Mouse (Mus musculus) fibroblast of lung, adult 2 months (primary cell): Measurements from ENCODE around the gene Hoxd1.

ENCODE experiments used
- DNase-seq: peaks from one replicate; pipeline ENCODE4 v3.0.0-alpha.2; 2011; ENCODE audit warnings: low read depth

Hoxd1 gene

DNA sequence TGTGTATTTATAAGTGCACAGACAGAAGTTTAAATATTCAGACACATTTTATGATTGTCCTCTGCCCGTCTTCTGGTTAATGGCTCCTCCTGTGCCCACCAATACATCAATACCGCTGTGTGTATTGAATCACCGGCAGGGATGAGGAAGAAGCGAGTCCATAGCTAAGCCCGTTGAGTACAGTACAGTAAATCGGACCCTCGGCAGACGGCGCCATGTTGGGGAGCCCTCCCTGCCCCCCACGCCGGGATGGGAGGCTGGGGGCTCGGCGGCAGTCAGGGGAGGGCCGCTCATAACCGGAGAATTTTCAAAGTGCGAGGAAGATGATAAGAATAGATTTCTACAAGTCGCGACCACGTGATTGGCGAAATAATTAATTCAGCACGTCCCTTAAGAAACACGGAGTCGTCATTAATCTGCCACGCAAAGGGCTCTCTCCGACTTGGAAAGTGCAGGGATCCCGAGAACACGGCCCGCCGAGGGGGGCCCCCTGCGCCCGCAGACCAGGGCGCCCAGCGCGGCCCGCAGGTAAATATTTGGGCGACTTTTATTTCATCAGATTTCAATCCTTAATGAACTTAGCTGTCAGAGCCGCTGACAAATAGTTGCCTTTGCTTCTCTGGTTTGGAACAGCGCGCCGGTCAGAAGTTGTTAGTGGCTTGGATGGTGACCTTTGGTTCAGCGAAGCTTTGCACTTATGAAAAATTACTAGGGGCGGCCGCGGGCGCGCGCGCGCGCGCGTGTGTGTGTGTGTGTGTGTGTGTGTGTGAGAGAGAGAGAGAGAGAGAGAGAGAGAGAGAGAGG is 30.1 kb upstream of the Hoxd1 start:
- no peak for DNase-seq

DNA sequence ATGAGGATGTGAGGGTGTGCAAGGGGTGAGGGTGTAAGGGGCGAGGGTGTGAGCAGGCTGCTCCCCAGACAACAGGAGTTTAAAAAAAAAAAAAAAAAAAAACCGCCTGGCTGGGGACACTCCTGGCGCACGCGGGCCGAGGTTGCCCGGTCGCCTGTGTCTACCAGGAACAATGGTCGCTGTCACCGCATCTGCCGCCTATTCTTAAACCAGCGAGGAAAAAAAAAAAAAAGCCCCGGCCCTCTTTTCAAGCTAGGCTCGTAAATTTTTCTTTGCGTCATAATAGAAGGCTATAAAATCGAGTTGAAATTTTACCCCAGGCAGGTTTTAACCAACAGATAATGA is 29.5 kb upstream of the Hoxd1 start:
- DNase-seq: no peak

DNA sequence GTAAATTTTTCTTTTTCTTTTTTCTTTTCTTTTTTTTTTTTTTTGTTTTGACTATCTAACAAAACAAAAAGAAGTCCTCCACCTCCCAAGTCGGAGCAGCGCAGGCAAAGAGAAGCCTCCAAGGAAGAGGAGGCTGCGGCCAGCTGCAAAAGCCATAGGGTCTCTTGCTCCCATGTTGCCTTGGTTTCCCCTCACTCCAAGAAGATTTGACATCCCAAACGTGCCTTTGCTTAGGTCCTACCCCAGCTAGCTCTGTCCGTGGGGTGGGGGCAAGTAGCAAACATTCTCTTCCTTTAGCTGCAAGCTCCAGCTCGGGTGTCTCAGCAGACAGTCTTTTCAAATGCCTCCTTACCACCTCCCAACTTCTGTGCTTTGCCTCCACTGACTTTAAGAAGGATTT is 29.0 kb upstream of the Hoxd1 start:
- no peak for DNase-seq

DNA sequence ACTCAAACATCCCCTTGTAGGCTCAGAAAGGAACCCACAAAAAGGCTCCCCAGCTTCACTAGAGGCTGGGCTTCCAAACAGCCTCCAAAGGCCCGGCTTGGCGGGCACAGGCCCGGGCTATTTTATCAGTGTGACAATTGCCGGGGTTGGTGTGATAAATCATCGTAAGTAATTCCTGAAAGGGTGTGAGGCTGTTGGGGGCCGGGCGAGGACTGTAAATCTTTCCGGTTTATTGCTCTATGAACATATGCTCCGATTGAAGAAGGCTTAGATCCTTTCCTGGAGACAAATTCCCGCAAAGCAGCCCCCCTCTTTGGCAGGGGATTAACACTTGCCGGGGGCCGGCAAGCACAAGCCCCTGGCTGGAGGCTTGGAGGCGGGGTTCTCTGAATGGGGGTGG is 28.3 kb upstream of the Hoxd1 start:
- DNase-seq: no peak

DNA sequence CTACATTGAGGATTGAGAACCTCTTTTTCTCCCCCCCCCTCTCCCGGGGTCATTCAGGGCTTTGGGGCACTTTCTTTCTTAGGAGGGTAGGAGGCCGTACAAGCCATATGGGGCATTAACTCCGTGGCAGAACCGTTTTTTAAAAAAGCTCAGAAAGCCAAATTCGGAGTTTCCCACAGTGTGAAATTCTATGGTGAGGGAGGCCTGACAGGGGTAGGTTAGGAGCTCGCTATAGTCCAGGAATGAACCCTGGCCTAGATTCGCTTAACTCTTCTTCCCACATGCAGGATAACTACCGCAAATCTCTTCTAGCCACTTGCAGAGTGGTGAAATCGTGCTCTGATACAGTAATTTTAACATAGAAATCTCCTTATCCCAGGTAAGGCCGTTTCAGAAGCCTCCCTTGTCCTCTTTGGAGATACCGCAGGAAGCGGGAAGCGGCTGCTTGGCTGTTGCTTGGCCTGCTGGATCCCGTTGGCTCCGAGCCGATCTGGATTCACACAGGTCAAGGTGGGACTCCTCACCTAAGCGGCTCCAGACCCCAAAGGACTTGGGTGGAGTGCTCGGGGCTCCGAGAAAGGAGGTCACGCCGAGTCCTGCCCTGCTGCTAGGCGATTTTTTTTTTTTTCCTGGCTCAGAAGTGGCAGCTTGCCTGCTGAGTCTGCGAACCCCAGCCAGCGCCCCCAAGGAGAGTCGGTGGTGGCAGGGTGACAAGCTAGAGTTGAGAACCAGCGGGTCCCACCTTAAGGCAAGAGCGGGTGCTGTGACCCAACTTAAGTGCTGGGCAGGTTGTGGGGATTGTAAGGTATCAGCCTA is 27.6 kb upstream of the Hoxd1 start:
- no peak for DNase-seq

DNA sequence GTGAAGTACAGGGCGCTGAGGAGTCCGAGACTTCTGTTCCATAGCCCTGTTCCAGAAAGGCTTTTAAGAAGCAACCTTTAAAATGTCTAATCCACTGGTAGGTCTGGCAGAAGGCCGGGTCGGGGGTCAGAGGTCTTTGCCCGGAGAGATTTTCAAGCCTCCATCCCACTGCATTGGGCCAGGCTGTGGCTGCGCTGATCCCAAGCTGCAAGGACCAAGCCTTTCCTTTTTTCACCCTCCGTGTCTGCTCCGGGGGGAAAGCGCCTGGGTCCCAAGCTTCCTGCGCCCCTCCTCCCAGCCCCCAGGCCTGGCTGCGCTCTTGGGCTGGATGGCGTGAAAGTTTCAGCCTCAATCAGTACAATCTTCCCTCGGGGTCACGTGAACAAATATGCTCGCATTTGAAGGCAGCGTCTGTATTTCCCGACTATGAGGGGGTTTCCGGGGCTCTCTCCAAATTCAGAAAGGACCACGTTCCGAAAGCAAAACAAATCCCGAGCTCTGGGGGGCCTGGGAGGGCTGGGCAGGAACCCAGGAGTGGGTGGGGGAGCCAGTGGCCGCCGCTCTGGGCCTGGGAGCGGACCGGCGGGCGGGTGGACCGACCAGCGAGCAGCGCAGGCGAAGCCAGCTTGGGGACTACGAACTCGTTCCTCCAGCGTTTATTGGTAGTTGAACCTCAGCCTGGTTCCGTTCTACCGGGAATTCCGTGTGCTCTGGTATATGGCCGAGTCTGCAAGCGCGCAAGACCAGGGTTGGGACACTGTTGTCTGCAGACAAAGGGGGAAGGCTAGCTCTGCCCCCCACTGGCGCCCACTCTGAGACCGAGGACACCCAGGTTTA is 26.7 kb upstream of the Hoxd1 start:
- no peak for DNase-seq

DNA sequence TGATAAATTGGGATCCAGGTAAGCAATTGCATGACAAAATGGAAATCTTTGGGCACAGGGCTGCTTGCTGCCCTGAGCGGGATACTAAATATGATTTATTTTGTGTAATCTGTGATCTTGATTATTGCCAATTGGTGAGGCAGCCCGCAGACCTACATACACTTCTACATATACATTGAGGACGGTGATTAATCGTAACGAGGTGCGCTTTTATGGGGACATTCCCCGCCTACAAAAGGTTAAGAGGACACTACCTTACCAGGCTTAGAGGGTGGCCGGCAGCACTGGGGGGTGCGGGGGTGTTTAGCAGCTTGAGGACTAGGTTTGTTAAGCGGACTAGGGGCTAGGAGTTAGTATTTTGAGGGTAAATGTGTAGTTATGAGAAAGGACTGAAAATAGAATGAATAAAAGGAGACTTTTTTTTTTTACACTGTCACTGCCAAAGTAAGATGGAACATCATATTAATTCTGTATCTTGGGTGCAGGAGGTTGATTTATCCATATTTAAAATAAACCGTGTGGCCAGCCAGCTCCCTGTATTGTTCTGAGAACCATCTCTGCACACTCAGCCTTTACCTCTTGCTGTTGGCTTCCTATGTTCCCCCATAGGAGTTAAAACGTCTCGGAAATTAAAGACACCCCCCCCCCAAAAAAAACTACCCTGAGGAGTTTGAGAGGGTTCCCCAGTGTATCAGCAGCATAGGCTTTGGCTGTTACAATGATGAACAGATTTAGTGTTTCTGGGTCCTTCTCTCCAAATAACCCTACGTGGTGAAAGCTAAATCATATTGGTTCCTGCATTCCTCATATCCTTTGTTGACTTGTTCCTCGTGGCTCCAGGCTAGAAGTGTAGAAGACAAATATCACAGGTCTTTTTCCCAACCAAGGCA is 25.8 kb upstream of the Hoxd1 start:
- no peak for DNase-seq

DNA sequence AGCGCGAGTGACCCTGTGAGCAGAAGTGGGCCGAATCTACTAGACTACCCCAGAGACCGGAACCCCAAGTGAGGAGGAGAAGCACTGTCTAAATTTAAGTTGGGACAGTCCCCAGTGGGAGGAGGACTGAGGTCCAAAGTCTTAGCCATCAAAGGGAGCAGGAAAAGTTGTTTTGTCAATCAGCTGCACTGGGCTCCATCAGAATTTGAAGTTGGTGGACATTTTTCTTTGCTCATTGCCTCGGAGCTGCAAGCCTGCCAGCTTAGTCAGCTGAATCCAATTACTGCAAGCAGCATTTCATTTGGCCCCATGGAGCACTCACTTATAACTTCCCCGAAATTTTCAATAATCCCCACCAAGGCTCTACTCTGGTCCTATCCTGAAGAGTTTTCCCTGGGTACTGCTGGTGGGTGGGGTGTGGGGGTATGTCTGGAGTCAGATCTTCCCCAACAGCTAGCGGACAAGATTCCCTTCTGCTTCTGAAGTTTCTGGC is 25.2 kb upstream of the Hoxd1 start:
- DNase-seq: no peak

DNA sequence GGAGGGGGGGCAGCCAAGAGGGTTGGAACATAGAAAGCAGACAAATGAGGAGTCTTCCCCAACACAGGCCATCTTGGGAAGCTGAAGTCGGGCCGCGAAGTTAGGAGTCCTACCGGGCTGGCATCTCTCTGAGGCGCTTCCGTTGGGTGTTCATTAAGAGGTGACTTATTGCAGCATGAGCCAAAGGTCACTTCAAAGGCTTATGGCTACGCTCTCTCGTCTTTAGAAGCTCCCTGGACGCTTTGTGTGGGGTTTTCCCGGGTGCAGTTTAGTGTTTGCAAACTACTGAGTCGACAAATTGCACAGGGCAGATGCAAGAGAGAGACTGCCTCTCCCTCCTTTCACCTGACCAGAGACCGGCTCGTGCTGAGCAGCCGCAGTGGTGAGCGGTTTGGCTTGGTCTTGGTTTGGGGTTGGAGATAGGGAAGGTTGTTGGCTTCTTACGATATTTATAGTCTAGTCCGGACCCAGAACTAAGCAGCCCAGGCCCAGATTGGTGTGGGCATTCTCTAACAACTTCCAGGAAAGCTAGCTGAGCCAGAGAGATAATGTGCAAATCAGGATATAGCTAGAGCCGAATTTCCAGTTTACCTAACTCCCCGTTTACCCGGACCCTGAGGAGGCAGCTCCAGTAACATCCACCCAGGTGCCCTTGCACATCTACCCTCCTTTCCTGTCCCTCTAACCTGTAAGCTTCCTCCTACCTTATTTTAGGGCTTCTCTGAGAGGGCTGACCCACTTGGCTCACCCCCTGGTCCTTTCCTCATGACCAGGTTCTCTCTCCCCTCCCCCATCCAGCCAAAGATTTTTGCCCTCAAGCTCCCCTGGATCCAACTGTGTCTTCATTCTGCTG is 23.9 kb upstream of the Hoxd1 start:
- no peak for DNase-seq

DNA sequence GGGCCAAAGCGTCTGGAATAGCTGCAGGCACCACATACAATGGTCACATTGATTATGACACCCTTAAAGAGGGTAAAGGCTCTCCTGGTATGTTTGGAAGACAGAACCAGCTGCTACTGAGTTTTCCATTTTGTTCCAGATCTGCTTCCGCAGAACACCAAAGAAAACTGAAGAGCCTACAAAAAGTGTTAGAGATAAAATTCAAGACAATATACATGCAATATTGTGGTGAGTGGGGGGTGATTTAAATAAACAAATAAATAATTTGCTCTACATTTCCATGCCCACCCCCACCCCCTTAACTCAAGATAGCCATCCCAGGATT is 23.3 kb upstream of the Hoxd1 start:
- no peak for DNase-seq

DNA sequence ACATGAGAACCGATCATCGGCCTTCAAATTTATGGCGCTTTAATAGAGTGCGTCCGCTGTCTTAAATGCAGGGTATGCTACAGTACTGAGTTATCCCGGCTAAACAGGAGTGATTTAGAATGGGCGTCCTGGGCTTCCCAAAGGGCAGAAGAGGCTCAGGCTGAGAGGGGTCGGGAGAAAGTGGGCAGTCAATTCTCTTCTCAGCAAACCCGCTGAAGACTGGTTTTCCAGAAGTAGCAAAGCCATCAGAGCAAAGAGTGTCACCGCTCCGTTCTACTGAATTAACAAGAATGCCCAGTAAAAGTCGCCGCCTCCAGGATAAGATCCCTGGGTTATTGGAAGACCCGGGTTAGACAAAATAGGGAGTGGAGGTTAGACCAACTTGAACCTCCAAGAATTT is 22.9 kb upstream of the Hoxd1 start:
- DNase-seq: no peak

DNA sequence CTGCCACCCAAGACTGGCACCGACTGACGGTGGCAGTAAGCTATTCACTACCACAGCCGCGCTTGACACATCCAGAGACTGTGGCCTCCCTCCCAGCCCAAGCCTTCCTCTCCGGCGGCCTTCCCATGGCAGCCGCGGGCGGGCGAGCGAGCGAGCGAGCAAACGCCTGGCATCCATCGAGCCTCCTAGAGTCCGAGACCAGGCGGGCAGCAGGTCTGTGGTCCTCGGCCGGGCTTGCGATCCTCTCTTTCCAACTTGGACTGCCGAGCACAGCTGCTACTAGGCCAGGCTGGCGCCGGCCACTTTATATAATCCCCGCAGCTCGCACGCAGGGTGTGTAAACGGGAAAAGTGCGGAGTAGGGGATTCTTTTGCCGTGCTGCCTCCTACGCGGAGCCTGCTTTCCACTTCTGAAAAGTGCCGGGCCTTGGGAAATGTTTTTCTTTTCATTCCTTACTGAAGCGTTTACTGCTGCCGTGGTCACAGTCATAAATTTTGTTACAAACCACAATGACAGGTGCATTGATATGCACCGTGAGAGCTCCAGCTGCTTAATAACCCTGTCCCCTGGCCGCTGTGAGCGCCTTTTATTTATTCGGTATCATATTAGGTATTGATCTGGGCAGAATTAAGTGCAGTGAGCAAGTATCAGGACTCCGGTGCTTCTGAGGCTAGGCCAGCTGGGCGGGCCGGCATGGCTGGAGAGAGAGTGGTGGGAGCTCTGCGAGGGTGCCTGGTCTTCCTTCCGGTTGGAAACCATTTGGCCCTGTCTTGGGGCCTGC is 22.3 kb upstream of the Hoxd1 start:
- no peak for DNase-seq

DNA sequence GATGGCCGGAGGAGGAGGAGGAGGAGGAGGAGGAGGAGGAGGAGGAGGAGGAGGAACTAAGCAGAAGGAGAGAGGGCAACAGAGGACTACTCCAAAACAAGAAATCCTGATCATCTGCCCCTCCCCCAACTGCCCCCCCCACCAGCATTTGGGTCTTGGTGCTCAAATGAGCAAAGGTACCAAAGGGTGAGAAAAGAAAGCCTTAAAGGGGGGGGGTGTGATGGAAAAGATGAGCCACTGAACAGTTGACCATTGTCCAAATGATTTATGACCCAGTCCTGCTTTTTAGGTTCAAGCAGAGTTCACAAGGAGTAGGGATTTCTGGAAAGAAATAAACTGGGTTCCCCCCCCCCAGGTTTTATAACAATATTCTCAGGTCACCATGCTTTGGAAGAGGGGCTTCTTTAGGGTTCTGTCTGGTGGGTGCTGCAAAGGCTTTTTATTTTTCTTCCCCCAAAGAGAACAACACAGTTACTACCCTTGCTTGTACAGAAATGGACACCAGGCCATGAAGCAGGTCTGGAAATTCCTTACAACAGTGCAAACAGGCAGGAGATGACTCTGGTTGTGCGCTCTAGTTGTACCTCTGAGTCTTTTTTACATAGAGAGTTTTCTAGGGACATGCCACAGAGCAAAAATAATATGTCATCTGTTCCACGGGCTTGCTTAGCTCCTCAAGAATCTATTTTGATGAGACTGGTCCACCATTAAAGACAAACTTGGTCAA is 21.4 kb upstream of the Hoxd1 start:
- no peak for DNase-seq

DNA sequence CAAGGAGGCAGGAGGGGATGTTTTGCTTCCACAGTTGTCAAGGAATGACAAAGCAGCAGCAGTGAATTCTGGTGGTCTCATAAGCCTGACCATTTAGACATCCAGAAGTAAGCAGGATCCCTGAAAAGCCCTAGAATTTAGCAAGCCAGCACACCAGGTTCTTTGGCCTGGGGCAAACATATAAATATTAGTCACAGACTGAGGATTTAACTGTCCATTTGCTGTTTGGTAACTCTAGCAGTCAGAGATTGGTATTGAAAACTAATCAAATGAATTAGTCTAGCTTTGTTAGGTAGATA is 20.9 kb upstream of the Hoxd1 start:
- DNase-seq: no peak

DNA sequence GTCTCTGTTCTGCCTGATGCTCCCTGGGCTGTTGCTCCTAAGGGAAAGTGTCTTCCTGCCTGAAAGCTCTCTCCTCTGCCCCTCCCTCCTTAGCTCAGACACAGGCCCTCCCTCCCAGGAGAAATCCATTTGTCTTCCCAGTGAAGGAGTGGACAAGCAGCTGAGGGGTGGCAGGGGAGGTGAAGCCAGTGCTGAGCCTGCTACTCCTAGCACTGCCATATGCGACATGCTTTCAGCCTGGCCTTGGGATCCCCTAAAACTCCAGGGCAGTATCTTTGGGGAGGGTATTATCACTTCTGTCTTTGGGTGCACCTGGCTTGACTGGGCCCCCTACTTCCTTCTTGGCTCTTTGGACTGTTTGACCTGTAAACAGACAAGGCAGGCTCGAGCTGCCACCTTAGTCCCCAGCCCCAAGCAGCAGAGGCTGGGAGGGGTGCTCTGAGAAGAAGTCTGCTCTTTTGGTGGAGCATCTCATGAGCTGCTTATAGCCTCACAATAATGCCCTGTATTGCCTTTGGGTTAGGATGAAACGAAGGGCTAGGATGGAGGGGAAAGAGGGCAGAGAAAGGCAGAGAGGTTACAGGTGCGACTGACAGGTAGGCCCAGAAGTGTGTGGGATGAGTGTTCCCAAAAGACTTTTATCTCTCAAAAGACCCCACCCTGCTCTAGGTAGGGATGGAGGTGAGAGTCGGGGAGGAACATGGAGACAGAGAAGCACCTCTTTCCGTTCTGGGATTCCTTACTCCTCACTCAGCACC is 17.1 kb upstream of the Hoxd1 start:
- no peak for DNase-seq

DNA sequence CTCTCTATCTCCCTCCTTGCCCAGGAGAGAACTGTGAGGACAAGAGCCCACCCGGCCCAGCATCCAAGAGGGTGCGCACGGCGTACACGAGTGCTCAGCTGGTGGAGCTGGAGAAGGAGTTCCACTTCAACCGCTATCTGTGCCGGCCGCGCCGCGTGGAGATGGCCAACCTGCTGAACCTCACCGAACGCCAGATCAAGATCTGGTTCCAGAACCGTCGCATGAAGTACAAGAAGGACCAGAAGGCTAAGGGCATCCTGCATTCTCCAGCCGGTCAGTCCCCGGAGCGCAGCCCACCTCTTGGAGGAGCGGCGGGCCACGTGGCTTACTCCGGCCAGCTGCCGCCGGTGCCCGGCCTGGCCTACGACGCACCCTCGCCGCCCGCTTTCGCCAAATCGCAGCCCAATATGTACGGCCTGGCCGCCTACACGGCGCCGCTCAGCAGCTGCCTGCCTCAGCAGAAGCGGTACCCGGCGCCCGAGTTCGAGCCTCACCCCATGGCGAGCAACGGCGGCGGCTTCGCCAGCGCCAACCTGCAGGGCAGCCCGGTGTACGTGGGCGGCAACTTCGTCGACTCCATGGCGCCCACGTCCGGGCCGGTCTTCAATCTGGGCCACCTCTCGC is 16.4 kb upstream of the Hoxd1 start:
- DNase-seq: no peak

DNA sequence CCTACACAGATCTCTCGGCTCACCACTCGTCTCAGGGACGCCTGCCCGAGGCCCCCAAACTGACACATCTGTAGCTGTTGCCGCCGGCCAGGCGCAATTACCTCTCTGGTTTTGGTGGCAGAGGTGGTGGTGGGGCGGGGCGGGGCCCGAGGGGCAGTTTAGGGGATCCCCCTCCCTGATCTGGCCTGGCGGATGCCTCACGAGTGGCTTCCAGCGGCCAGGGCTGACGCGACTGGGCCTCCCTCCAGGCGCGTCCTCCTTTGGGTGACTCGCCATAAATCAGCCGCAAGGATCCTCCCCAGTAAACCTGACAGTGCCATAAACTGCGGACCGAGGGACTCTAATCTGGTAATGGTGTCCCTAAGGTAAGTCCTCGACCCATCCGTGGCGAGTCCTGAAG is 15.8 kb upstream of the Hoxd1 start:
- no peak for DNase-seq

DNA sequence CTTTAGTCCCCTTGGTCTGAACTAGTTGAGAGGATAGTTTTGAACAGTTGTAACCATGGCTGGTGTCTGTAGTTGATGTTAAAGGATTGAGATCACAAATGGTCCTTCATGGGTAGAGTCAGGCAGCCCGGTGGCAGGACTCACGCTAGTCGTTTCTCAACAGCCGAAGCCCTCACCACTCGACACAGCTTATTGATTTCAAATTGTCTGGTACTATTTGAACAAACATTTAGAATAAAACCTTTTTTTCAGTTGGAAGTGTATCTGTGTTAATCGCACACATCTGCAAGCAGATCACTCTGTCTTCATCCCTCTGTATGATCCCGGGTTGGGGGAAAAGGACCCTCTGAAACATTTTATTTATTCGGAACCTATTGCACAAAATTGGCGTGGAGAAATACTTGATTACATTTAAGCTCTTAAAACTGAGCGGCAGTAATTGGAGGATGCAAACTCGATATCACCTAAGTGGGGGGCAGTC is 15.1 kb upstream of the Hoxd1 start:
- no peak for DNase-seq
